Mouse (Mus musculus): ENCODE data around the gene Gm3238. TPM values are rescaled to one million over a fixed set of nuclear protein-coding genes. Genes with fewer than 3 reads are reported as not detected.
"Not testable (repeated sequence)": the region's sequence is repeated elsewhere in the genome, so short reads cannot be mapped to it uniquely, and the experiment has no call there.

Gene Gm3238
- polyA plus RNA-seq, 1 experiment from 2014 or later = not detected

- 55% methylated on average over 5 of the region's 5 CpGs for WGBS
- not testable (repeated sequence) for H3K36me3 ChIP-seq; H3K4me2 ChIP-seq (replicated peaks); ATAC-seq (ENCODE audit: insufficient number of reproducible peaks, low FRiP score, low TSS enrichment, low read depth); H3K9me3 ChIP-seq (replicated peaks); H3K9ac ChIP-seq; H3K4me3 ChIP-seq (replicated peaks); H3K4me1 ChIP-seq; H3K27ac ChIP-seq (replicated peaks); H3K27me3 ChIP-seq
Observed at GRCm38 (mm10) chr10:77741924-77742688, 29.0 kb downstream of the Gm3238 start, which contains the start of gene Gm18596. TSS of gene Gm18596 (minus strand) at chr10:77742638.

GRCm38 (mm10) chr10:77738929-77739328, 32.2 kb downstream of the Gm3238 start:
- 0 out of 2 replicates have a peak, but pooled peaks cover 4% of the 10 kb centered on the region for H3K4me1 ChIP-seq
- no peaks in the 10 kb centered on the region for H3K9me3 ChIP-seq (replicated peaks)
- no peak overlapping the region for H3K4me3 ChIP-seq (replicated peaks)
- ATAC-seq (ENCODE audit: insufficient number of reproducible peaks, low FRiP score, low TSS enrichment, low read depth) = no peak
- no peaks in the 10 kb centered on the region for H3K27me3 ChIP-seq
- H3K36me3 ChIP-seq = no peaks in the 10 kb centered on the region
- H3K4me2 ChIP-seq (replicated peaks) = no peak overlapping the region
- H3K9ac ChIP-seq = no peak overlapping the region
- 88% methylated on average over 4 of the region's 4 CpGs for WGBS
- H3K27ac ChIP-seq (replicated peaks) = no peak overlapping the region

GRCm38 (mm10) chr10:77735928-77736327, 35.2 kb downstream of the Gm3238 start:
- Histone ChIP-seq H3K9ac (no peak overlapping the region), H3K36me3 (no peaks in the 10 kb centered on the region), H3K4me3 (replicated peaks) (no peak overlapping the region), H3K27ac (replicated peaks) (no peak overlapping the region), H3K4me2 (replicated peaks) (no peak overlapping the region), H3K27me3 (no peaks in the 10 kb centered on the region), H3K9me3 (replicated peaks) (no peaks in the 10 kb centered on the region), H3K4me1 (no peaks in the 10 kb centered on the region)
- ATAC-seq (ENCODE audit: insufficient number of reproducible peaks, low FRiP score, low TSS enrichment, low read depth) = no peak
- WGBS = 68% methylated on average over 1 of the region's 1 CpGs

- no peak for ATAC-seq (ENCODE audit: insufficient number of reproducible peaks, low FRiP score, low TSS enrichment, low read depth)
- Histone ChIP-seq H3K36me3 (no peaks in the 10 kb centered on the region), H3K9ac (no peak overlapping the region), H3K27ac (replicated peaks) (no peak overlapping the region), H3K4me3 (replicated peaks) (no peak overlapping the region), H3K4me1 (no peaks in the 10 kb centered on the region), H3K9me3 (replicated peaks) (no peaks in the 10 kb centered on the region), H3K27me3 (no peaks in the 10 kb centered on the region), H3K4me2 (replicated peaks) (no peak overlapping the region)
- 43% methylated on average over 4 of the region's 4 CpGs for WGBS
Observed at GRCm38 (mm10) chr10:77729241-77729640, 41.9 kb downstream of the Gm3238 start.

- Histone ChIP-seq H3K4me1 (no peaks in the 10 kb centered on the region), H3K4me2 (replicated peaks) (no peak overlapping the region), H3K36me3 (no peaks in the 10 kb centered on the region), H3K27me3 (no peaks in the 10 kb centered on the region), H3K9me3 (replicated peaks) (no peaks in the 10 kb centered on the region), H3K27ac (replicated peaks) (no peak overlapping the region), H3K4me3 (replicated peaks) (no peak overlapping the region), H3K9ac (no peak overlapping the region)
- ATAC-seq (ENCODE audit: insufficient number of reproducible peaks, low FRiP score, low TSS enrichment, low read depth) = no peak
- 56% methylated on average over 4 of the region's 4 CpGs for WGBS
Observed at GRCm38 (mm10) chr10:77728280-77728679, 42.8 kb downstream of the Gm3238 start.

GRCm38 (mm10) chr10:77726186-77726585, 44.9 kb downstream of the Gm3238 start, which contains the start of gene Gm10100:
TSS of gene Gm10100 (plus strand) at chr10:77726486.
- Histone ChIP-seq H3K4me1 (no peaks in the 10 kb centered on the region), H3K9ac (no peak within 1 kb of the TSS), H3K27ac (replicated peaks) (no peak within 1 kb of the TSS), H3K36me3 (no peaks in the 10 kb centered on the region), H3K9me3 (replicated peaks) (no peaks in the 10 kb centered on the region), H3K27me3 (no peaks in the 10 kb centered on the region), H3K4me2 (replicated peaks) (no peak within 1 kb of the TSS), H3K4me3 (replicated peaks) (no peak within 1 kb of the TSS)
- WGBS = 26% methylated on average over 3 of the region's 3 CpGs
- ATAC-seq (ENCODE audit: insufficient number of reproducible peaks, low FRiP score, low TSS enrichment, low read depth) = no peak

GRCm38 (mm10) chr10:77724855-77725254, 46.3 kb downstream of the Gm3238 start:
- no peak overlapping the region for H3K27ac ChIP-seq (replicated peaks)
- H3K4me2 ChIP-seq (replicated peaks) = no peak overlapping the region
- no peaks in the 10 kb centered on the region for H3K9me3 ChIP-seq (replicated peaks)
- no peaks in the 10 kb centered on the region for H3K4me1 ChIP-seq
- H3K36me3 ChIP-seq = no peaks in the 10 kb centered on the region
- no peak overlapping the region for H3K4me3 ChIP-seq (replicated peaks)
- 78% methylated on average over 8 of the region's 8 CpGs for WGBS
- H3K9ac ChIP-seq = no peak overlapping the region
- no peaks in the 10 kb centered on the region for H3K27me3 ChIP-seq
- ATAC-seq (ENCODE audit: insufficient number of reproducible peaks, low FRiP score, low TSS enrichment, low read depth) = no peak

Other genes with a start within 250 kb of the Gm3238 start
- gene Itgb2, start 241.1 kb downstream of the Gm3238 start, polyA plus RNA-seq (2015; fragmentation: Nextera tagmentation; extraction: Ambion mirVana) = 2.8 and 3.3 TPM in 2 replicates
- gene Pttg1ip, start 189.6 kb downstream of the Gm3238 start, polyA plus RNA-seq (2015; fragmentation: Nextera tagmentation; extraction: Ambion mirVana) = 135 and 136 TPM in 2 replicates
- gene Sumo3, start 165.2 kb downstream of the Gm3238 start, polyA plus RNA-seq (2015; fragmentation: Nextera tagmentation; extraction: Ambion mirVana) = 323 and 339 TPM in 2 replicates
- gene Gm49325, start 165.1 kb downstream of the Gm3238 start, polyA plus RNA-seq (2015; fragmentation: Nextera tagmentation; extraction: Ambion mirVana) = 3.1 TPM in 1 of 2 replicates, not detected in the other
- gene Ube2g2, start 149.1 kb downstream of the Gm3238 start, polyA plus RNA-seq (2015; fragmentation: Nextera tagmentation; extraction: Ambion mirVana) = 92.2 and 102 TPM in 2 replicates
- gene Tspear, start 84.8 kb downstream of the Gm3238 start, polyA plus RNA-seq (2015; fragmentation: Nextera tagmentation; extraction: Ambion mirVana) = 3.3 and 3.4 TPM in 2 replicates
- gene Gm19402, start 80.6 kb downstream of the Gm3238 start, polyA plus RNA-seq (2015; fragmentation: Nextera tagmentation; extraction: Ambion mirVana) = 0.60 and 0.85 TPM in 2 replicates
- 1.0 and 1.9 TPM in 2 replicates for gene Gm9508, start 74.1 kb downstream of the Gm3238 start, polyA plus RNA-seq (2015; fragmentation: Nextera tagmentation; extraction: Ambion mirVana)
- 0.59 TPM in 1 of 2 replicates, not detected in the other for gene Gm10272, start 64.7 kb downstream of the Gm3238 start, polyA plus RNA-seq (2015; fragmentation: Nextera tagmentation; extraction: Ambion mirVana)
- 2.2 and 2.8 TPM in 2 replicates for gene Gm10024, start 59.9 kb downstream of the Gm3238 start, polyA plus RNA-seq (2015; fragmentation: Nextera tagmentation; extraction: Ambion mirVana)
- gene Gm10142, start 55.5 kb downstream of the Gm3238 start, polyA plus RNA-seq (2015; fragmentation: Nextera tagmentation; extraction: Ambion mirVana) = 0.56 and 1.5 TPM in 2 replicates
- gene Krtap12-1, start 50.7 kb downstream of the Gm3238 start, polyA plus RNA-seq (2015; fragmentation: Nextera tagmentation; extraction: Ambion mirVana) = 1.1 and 1.8 TPM in 2 replicates
- gene Gm10100, start 44.8 kb downstream of the Gm3238 start, polyA plus RNA-seq (2015; fragmentation: Nextera tagmentation; extraction: Ambion mirVana) = 0.75 and 1.2 TPM in 2 replicates
- gene Gm18596, start 28.7 kb downstream of the Gm3238 start, polyA plus RNA-seq (2015; fragmentation: Nextera tagmentation; extraction: Ambion mirVana) = 1.5 and 1.7 TPM in 2 replicates
- 1.5 and 1.9 TPM in 2 replicates for gene Gm9736, start 20.0 kb downstream of the Gm3238 start, polyA plus RNA-seq (2015; fragmentation: Nextera tagmentation; extraction: Ambion mirVana)
- gene Gm3233, start 11.6 kb downstream of the Gm3238 start, polyA plus RNA-seq (2015; fragmentation: Nextera tagmentation; extraction: Ambion mirVana) = 0.41 and 0.77 TPM in 2 replicates
- gene Gm7138, start 5.6 kb upstream of the Gm3238 start, polyA plus RNA-seq (2015; fragmentation: Nextera tagmentation; extraction: Ambion mirVana) = 1.3 and 1.7 TPM in 2 replicates
- not detected in 2 replicates for gene Gm3250, start 11.2 kb upstream of the Gm3238 start, polyA plus RNA-seq (2015; fragmentation: Nextera tagmentation; extraction: Ambion mirVana)
- 0.54 TPM in 1 of 2 replicates, not detected in the other for gene Gm7137, start 16.9 kb upstream of the Gm3238 start, polyA plus RNA-seq (2015; fragmentation: Nextera tagmentation; extraction: Ambion mirVana)
- 0.91 and 1.0 TPM in 2 replicates for gene Gm9639, start 23.8 kb upstream of the Gm3238 start, polyA plus RNA-seq (2015; fragmentation: Nextera tagmentation; extraction: Ambion mirVana)
- gene Gm19668, start 27.8 kb upstream of the Gm3238 start, polyA plus RNA-seq (2015; fragmentation: Nextera tagmentation; extraction: Ambion mirVana) = 0.24 and 0.55 TPM in 2 replicates
- gene Gm9507, start 40.5 kb upstream of the Gm3238 start, polyA plus RNA-seq (2015; fragmentation: Nextera tagmentation; extraction: Ambion mirVana) = 2.0 and 2.1 TPM in 2 replicates
- 2.8 and 3.4 TPM in 2 replicates for gene Gm2696, start 43.4 kb upstream of the Gm3238 start, polyA plus RNA-seq (2015; fragmentation: Nextera tagmentation; extraction: Ambion mirVana)
- gene Krtap10-4, start 55.8 kb upstream of the Gm3238 start, polyA plus RNA-seq (2015; fragmentation: Nextera tagmentation; extraction: Ambion mirVana) = 2.6 and 5.3 TPM in 2 replicates
- 2.9 and 3.8 TPM in 2 replicates for gene Krtap10-10, start 64.6 kb upstream of the Gm3238 start, polyA plus RNA-seq (2015; fragmentation: Nextera tagmentation; extraction: Ambion mirVana)
- gene Gm36176, start 75.5 kb upstream of the Gm3238 start, polyA plus RNA-seq (2015; fragmentation: Nextera tagmentation; extraction: Ambion mirVana) = 0.73 and 0.88 TPM in 2 replicates
- gene Gm10318, start 81.5 kb upstream of the Gm3238 start, polyA plus RNA-seq (2015; fragmentation: Nextera tagmentation; extraction: Ambion mirVana) = 3.0 and 3.4 TPM in 2 replicates
- gene Gm3285, start 90.7 kb upstream of the Gm3238 start, polyA plus RNA-seq (2015; fragmentation: Nextera tagmentation; extraction: Ambion mirVana) = 2.4 and 3.3 TPM in 2 replicates
- 4.3 and 5.0 TPM in 2 replicates for gene Lrrc3, start 131.2 kb upstream of the Gm3238 start, polyA plus RNA-seq (2015; fragmentation: Nextera tagmentation; extraction: Ambion mirVana)
- 0.60 and 0.79 TPM in 2 replicates for gene Trpm2, start 199.2 kb upstream of the Gm3238 start, polyA plus RNA-seq (2015; fragmentation: Nextera tagmentation; extraction: Ambion mirVana)
- 31.0 and 32.7 TPM in 2 replicates for gene 1810043G02Rik, start 207.2 kb upstream of the Gm3238 start, polyA plus RNA-seq (2015; fragmentation: Nextera tagmentation; extraction: Ambion mirVana)
- 129 and 148 TPM in 2 replicates for gene Pfkl, start 238.8 kb upstream of the Gm3238 start, polyA plus RNA-seq (2015; fragmentation: Nextera tagmentation; extraction: Ambion mirVana)